Mouse (Mus musculus) retina, embryonic 14.5 days (tissue): ENCODE data around the gene H2-DMb2.
A peak's percentile ranks its signal among the peaks of the same experiment; 100 is the strongest.

Experiments used
- DNase-seq: peaks from one replicate; pipeline ENCODE4 v3.0.0-alpha.2; 2015; ENCODE audit warnings: low spot score

H2-DMb2 gene

GRCm38 (mm10) chr17:34179913-34180859, 37.1 kb downstream of the H2-DMb2 start:
- DNase-seq = no peak

GRCm38 (mm10) chr17:34183564-34184219, 40.6 kb downstream of the H2-DMb2 start:
- no peak for DNase-seq

- no peak for DNase-seq
Observed at GRCm38 (mm10) chr17:34185526-34185925, 42.4 kb downstream of the H2-DMb2 start.

- no peak for DNase-seq
Observed at GRCm38 (mm10) chr17:34186885-34187260, 43.8 kb downstream of the H2-DMb2 start.

- peak; percentile 95 for DNase-seq
Observed at GRCm38 (mm10) chr17:34187261-34187916, 44.3 kb downstream of the H2-DMb2 start, which contains the start of the genes Tap1 and Psmb9. TSS of gene Tap1 (plus strand) at chr17:34187553. TSS of gene Psmb9 (minus strand) at chr17:34187764.

- DNase-seq = no peak
Observed at GRCm38 (mm10) chr17:34188010-34188409, 44.9 kb downstream of the H2-DMb2 start.

GRCm38 (mm10) chr17:34188986-34189385, 45.9 kb downstream of the H2-DMb2 start:
- DNase-seq = no peak

- no peak for DNase-seq
Observed at GRCm38 (mm10) chr17:34192852-34193251, 49.7 kb downstream of the H2-DMb2 start.

GRCm38 (mm10) chr17:34193468-34193867, 50.4 kb downstream of the H2-DMb2 start:
- DNase-seq = no peak

- DNase-seq = no peak
Observed at GRCm38 (mm10) chr17:34194723-34195122, 51.6 kb downstream of the H2-DMb2 start.

GRCm38 (mm10) chr17:34196491-34196890, 53.4 kb downstream of the H2-DMb2 start:
- DNase-seq = no peak

- DNase-seq = peak; percentile 77
Observed at GRCm38 (mm10) chr17:34196941-34197894, 54.1 kb downstream of the H2-DMb2 start, which contains the start of gene Psmb8. TSS of gene Psmb8 (plus strand) at chr17:34197721.

GRCm38 (mm10) chr17:34197904-34198520, 54.9 kb downstream of the H2-DMb2 start:
- DNase-seq = no peak

- DNase-seq = no peak
Observed at GRCm38 (mm10) chr17:34198521-34198912, 55.4 kb downstream of the H2-DMb2 start.

GRCm38 (mm10) chr17:34199050-34199619, 56.0 kb downstream of the H2-DMb2 start:
- DNase-seq = no peak

- no peak for DNase-seq
Observed at GRCm38 (mm10) chr17:34200047-34200446, 56.9 kb downstream of the H2-DMb2 start.

- DNase-seq = no peak
Observed at GRCm38 (mm10) chr17:34200772-34201505, 57.8 kb downstream of the H2-DMb2 start.
